Mouse (Mus musculus) lung, postnatal 0 days (tissue): ENCODE measurements around the gene Mpp3. TPM values are rescaled to one million over a fixed set of nuclear protein-coding genes. Genes with fewer than 3 reads are reported as not detected.

Experiments used
- ATAC-seq: fragments of 200-750 bp; cut with Nextera tagmentation; 2 replicates; pipeline ENCODE4 v1.8.0; 2017; ENCODE audit warnings: moderate library complexity
- DNase-seq: peaks from one replicate; pipeline ENCODE4 v3.0.0-alpha.2; 2016; ENCODE audit warnings: low spot score
- H3K27ac ChIP-seq: fragments of 300-500 bp; sonication (generic); 2 replicates; pipeline ENCODE4 v1.5.1; 2014; ENCODE audit warnings: antibody characterized with exemption, mild to moderate bottlenecking, low read length, mixed read lengths
- H3K27me3 ChIP-seq: fragments of 300-500 bp; sonication (generic); replicated peaks from 2 replicates; pipeline ENCODE4 v1.6.1; 2014; ENCODE audit warnings: low read length, mixed read lengths; ENCODE audit not compliant: insufficient read depth
- H3K36me3 ChIP-seq: fragments of 300-500 bp; sonication (generic); 2 replicates; pipeline ENCODE4 v1.6.1; 2014; ENCODE audit warnings: low read length, mixed read lengths; ENCODE audit not compliant: insufficient read depth
- H3K4me1 ChIP-seq: fragments of 300-500 bp; sonication (generic); 2 replicates; pipeline ENCODE4 v1.6.1; 2014; ENCODE audit warnings: antibody characterized with exemption, low read depth, low read length, mixed read lengths; ENCODE audit not compliant: insufficient read depth
- H3K4me2 ChIP-seq: fragments of 300-500 bp; sonication (generic); replicated peaks from 2 replicates; pipeline ENCODE4 v1.6.1; 2014; ENCODE audit warnings: low read depth, mild to moderate bottlenecking, low read length, moderate library complexity, mixed read lengths
- H3K4me3 ChIP-seq: fragments of 300-500 bp; sonication (generic); 2 replicates; pipeline ENCODE4 v1.5.1; 2014; ENCODE audit warnings: low read depth, low read length
- H3K9ac ChIP-seq: fragments of 300-500 bp; sonication (generic); replicated peaks from 2 replicates; pipeline ENCODE4 v1.6.1; 2014; ENCODE audit warnings: low read depth, mild to moderate bottlenecking
- H3K9me3 ChIP-seq: fragments of 300-500 bp; sonication (generic); 2 replicates; pipeline ENCODE4 v1.6.1; 2016; ENCODE audit warnings: low read length, mixed read lengths
- CTCF ChIP-seq: IDR thresholded peaks from 2 replicates; pipeline ENCODE4 v1.5.1; 2016; ENCODE audit warnings: antibody characterized with exemption, mild to moderate bottlenecking
- EP300 ChIP-seq: IDR thresholded peaks from 2 replicates; pipeline ENCODE4 v1.6.1; 2016; ENCODE audit warnings: antibody characterized with exemption, mild to moderate bottlenecking, control low read depth
- WGBS: fragments of 180-500 bp; shearing (Covaris S2); extraction: QIAGEN DNeasy Blood & Tissue Kit; methylation state at CpG from one replicate; pipeline ENCODE4 v1.1.7; 2014; 5-methylcytosine and 5-hydroxymethylcytosine counted together
- polyA plus RNA-seq: library from polyadenylated mRNA; unstranded; fragments of >200 nt; fragmentation: Nextera tagmentation; extraction: Ambion mirVana; gene quantifications from 2 replicates; pipeline ENCODE4 v1.2.1, GENCODE M21; 2015

Gene Mpp3
- polyA plus RNA-seq, 1 experiment from 2014 or later: 2.2 TPM

DNA sequence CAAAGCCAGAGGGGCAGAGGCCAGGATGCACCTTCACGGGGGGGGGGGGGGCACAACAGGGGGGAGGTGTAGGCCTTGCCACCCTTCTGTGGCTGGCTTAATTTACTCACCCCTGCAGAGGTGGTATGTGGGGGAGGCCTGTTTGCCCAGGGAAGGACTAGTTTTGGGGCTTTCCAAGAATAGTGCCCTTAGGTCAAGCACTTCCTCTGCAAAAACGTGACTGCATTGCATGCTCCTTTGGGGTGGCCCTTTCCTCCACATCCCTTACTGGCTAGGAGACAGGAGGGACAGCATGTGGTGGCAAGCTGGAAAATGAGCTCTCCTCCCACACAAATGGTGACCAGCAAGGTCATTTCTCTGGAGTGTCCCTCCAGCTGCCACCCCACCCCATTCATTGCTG, 62.7 kb downstream of the Mpp3 start:
- DNase-seq: no peak
- no peak for ATAC-seq
- Histone ChIP-seq H3K4me2 (no peak overlapping the region), H3K4me1 (peaks cover 13% of the 10 kb centered on the region; the same call in 1 of the 2 replicates), H3K36me3 (no peaks in the 10 kb centered on the region), H3K9me3 (no peaks in the 10 kb centered on the region), H3K9ac (no peak overlapping the region), H3K27me3 (peaks cover 43% of the 10 kb centered on the region), H3K27ac (no peak overlapping the region), H3K4me3 (no peak overlapping the region)
- TF ChIP-seq CTCF: no peak
- TF ChIP-seq EP300: no peak
- 0% methylated on average over 2 of the region's 2 CpGs for WGBS

DNA sequence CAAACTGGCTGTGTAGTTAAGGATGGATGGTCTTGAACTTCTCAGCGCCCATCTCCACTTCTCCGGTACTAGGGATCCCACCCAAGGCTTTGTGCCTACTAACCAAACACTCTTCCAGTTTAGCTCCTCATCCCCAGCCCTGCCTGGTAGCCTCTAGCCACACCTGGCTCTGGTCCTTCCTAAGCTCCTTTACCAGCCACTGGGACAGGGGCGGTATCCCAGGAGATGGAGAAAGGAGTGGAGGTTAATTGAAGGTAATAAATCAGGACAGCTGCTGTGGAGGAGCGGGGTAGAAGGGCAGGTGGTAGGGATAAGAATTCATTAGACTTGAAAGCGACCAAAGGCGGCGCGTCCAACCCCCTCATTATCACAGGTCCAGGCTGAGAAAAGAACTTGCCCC, 63.6 kb downstream of the Mpp3 start:
- no peak for DNase-seq
- ATAC-seq: no peak
- H3K27me3 ChIP-seq: peaks cover 43% of the 10 kb centered on the region
- TF ChIP-seq EP300: no peak
- TF ChIP-seq CTCF: no peak
- no peak overlapping the region for H3K4me2 ChIP-seq
- peaks cover 13% of the 10 kb centered on the region; the same call in 1 of the 2 replicates for H3K4me1 ChIP-seq
- H3K9ac ChIP-seq: no peak overlapping the region
- no peaks in the 10 kb centered on the region for H3K36me3 ChIP-seq
- H3K27ac ChIP-seq: no peak overlapping the region
- H3K4me3 ChIP-seq: no peak overlapping the region
- H3K9me3 ChIP-seq: no peaks in the 10 kb centered on the region
- 8% methylated on average over 7 of the region's 8 CpGs for WGBS

DNA sequence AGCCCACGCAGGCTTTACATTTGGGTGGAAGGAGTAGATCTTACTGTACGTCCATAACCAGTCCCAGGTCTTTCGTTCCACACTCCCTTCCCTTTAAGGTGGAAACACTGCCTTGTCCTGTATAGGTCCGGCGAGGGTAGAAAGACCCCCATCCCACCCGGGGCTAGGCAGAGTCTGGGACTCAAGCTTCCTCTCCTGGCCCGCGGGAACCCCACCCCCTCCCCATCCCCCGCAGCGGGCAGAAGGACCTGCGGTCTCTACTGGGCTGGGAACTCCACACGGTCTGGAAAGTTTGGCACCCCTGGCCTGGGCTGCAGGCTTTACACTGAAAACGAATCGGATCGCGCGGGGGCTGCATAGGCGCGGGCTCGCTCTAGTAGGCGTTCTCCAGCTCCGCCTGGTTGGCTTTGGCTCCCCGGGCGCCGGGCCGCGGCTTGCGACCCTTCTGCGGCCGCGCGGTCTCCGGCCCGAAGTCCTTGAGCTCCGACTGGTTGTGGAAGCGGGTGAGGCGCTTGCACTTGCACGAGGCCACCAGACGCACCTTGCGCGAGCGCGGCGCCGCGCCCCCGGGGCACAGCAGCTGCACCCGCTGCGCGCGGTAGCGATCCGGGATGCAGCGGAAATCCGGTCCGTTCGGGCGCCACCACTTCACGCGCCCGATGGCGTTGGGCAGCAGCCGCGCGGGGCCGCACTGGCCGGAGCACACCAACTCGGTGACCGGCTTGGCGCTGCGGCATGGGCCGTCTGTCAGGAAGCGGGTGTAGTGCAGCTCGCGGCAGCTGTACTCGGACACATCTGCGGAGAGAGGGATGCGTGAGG, 64.6 kb downstream of the Mpp3 start:
- peak overlapping the region; percentile 40 for H3K4me3 ChIP-seq
- 1% methylated on average over 74 of the region's 78 CpGs for WGBS
- peak overlapping the region; percentile 73 for H3K4me2 ChIP-seq
- H3K27ac ChIP-seq: no peak overlapping the region
- H3K4me1 ChIP-seq: peaks cover 13% of the 10 kb centered on the region; the same call in 1 of the 2 replicates
- H3K27me3 ChIP-seq: peaks cover 43% of the 10 kb centered on the region
- H3K9ac ChIP-seq: no peak overlapping the region
- peak; percentile 23 for DNase-seq
- TF ChIP-seq CTCF: no peak
- TF ChIP-seq EP300: no peak
- no peaks in the 10 kb centered on the region for H3K9me3 ChIP-seq
- ATAC-seq: peak; percentile 42
- no peaks in the 10 kb centered on the region for H3K36me3 ChIP-seq

DNA sequence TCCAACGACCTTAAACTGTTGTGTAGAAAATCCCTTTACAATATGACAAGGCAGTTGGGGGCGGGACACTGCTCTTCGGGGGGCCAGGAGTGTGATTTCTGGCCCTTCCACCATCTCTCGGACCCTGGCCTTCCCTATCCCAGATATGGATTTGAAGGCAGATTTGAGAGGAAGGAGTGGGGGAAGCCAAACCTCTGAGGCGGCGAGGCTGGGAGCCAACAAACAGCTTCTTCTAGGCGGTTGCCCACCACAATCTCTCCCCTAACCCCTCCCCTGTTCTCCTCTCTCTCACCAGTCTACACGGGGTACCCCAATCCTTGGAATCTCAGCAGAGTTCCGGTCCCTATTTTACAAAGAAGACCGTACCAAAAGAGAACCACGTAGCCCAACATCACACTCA, 65.2 kb downstream of the Mpp3 start:
- H3K4me1 ChIP-seq: peaks cover 13% of the 10 kb centered on the region; the same call in 1 of the 2 replicates
- H3K27me3 ChIP-seq: peaks cover 43% of the 10 kb centered on the region
- H3K9me3 ChIP-seq: no peaks in the 10 kb centered on the region
- H3K4me2 ChIP-seq: peak overlapping the region; percentile 73; the same call in 1 of the 2 replicates
- no peak for ATAC-seq
- H3K4me3 ChIP-seq: 0 out of 2 replicates have a peak overlapping the region, but pooled peaks have one; percentile 40
- no peak overlapping the region for H3K9ac ChIP-seq
- TF ChIP-seq CTCF: no peak
- TF ChIP-seq EP300: no peak
- no peak overlapping the region for H3K27ac ChIP-seq
- 4% methylated on average over 11 of the region's 11 CpGs for WGBS
- DNase-seq: no peak
- no peaks in the 10 kb centered on the region for H3K36me3 ChIP-seq

DNA sequence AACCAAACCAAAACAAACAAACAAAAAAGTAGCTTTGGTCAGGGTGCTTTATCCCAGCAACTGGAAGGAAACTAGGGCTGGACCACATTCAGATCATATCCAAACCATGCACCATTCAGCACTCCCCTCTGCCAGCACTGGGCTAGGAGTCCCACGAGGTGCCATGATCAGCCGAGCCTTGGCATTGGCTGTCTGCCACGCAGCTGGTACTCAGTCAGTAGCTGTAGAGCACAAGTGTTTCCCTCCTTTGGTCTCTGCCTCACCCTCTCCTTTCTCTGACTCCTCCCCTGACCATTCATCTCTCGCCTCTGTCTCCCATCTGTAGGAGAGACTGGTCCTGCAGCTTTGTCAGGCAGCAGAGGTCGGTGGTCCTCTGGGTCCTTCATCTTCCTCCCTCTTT, 70.8 kb downstream of the Mpp3 start:
- DNase-seq (no peak), ATAC-seq (no peak)
- Histone ChIP-seq H3K4me1 (0 out of 2 replicates have a peak, but pooled peaks cover 3% of the 10 kb centered on the region), H3K9me3 (no peaks in the 10 kb centered on the region), H3K27ac (no peak overlapping the region), H3K4me3 (no peak overlapping the region), H3K27me3 (peaks cover 8% of the 10 kb centered on the region; the same call in 1 of the 2 replicates), H3K9ac (no peak overlapping the region), H3K4me2 (no peak overlapping the region), H3K36me3 (no peaks in the 10 kb centered on the region)
- TF ChIP-seq EP300: no peak
- TF ChIP-seq CTCF: no peak
- 40% methylated on average over 5 of the region's 5 CpGs for WGBS

DNA sequence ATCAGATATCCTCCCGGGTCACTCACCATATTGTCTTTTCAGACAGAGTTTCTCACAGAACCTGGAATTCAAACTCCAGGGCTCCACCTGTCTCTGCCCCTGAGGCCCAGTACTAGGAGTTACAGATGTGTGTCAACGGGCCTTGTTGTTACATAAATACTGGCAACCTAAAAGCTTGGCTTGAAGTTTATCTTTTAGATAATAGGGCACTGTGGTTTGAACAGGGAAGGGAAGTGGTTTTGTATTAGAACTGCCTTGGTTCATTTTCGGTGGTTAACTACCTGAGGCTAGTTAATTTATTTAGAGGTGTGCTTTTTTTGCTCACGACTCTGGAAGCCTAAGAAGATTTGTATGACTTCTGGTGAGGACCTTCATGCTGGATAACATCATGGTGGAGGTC, 74.8 kb downstream of the Mpp3 start:
- ATAC-seq: no peak

More for the DNA sequence above, 74.8 kb downstream of the Mpp3 start:
- Histone ChIP-seq H3K9ac (no peak overlapping the region), H3K36me3 (no peaks in the 10 kb centered on the region), H3K9me3 (no peaks in the 10 kb centered on the region), H3K27me3 (no peaks in the 10 kb centered on the region), H3K27ac (no peak overlapping the region), H3K4me2 (no peak overlapping the region), H3K4me1 (0 out of 2 replicates have a peak, but pooled peaks cover 3% of the 10 kb centered on the region), H3K4me3 (no peak overlapping the region)
- 35% methylated on average over 4 of the region's 4 CpGs for WGBS
- TF ChIP-seq EP300: no peak
- TF ChIP-seq CTCF: no peak
- DNase-seq: no peak
